Mouse (Mus musculus): ENCODE results near the gene Ifitm10.

DNA sequence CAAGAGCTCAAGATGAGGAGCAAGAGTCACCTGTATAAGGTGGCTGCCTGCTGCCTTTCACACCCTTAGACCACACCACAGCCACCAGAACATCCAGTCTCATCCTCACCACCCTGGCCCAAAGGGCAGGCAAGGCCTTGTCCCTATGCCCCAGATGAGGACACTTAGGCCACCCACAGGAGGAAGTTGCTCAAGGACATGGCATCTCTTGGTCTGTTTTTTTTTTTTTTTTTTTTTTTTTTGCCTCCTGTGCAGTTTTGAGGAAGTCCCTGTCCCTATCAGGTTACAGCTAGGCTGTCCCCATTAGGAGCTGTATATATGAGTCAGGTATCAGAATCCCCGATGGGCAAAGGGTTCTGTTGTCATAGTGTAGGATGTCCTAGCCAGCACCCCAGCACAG, 25.7 kb upstream of the Ifitm10 start:
- TF ChIP-seq CTCF (IDR thresholded peaks at IDR 0.05; ENCODE audit: extremely low read depth, insufficient read depth, insufficient read length, insufficient replicate concordance) (no peak), POLR2A (IDR thresholded peaks at IDR 0.05; ENCODE audit: low read depth, low read length) (no peak)

Data from spleen, adult 2 months (tissue).